Mouse (Mus musculus) ovary, postnatal 10 days (tissue): ENCODE results near the gene Fgfr3.

Source experiments
- DNase-seq: peaks from one replicate; pipeline ENCODE4 v3.0.0; 2022; ENCODE audit warnings: low spot score

Gene Fgfr3

GRCm38 (mm10) chr5:33730516-33730915, 9.0 kb downstream of the Fgfr3 start:
- DNase-seq = no peak

- DNase-seq = no peak
Measured at GRCm38 (mm10) chr5:33731051-33731450, 9.6 kb downstream of the Fgfr3 start.

GRCm38 (mm10) chr5:33733837-33734236, 12.4 kb downstream of the Fgfr3 start:
- DNase-seq = no peak

GRCm38 (mm10) chr5:33735412-33736092, 14.1 kb downstream of the Fgfr3 start:
- no peak for DNase-seq

- no peak for DNase-seq
Measured at GRCm38 (mm10) chr5:33736230-33736629, 14.8 kb downstream of the Fgfr3 start.

DNA sequence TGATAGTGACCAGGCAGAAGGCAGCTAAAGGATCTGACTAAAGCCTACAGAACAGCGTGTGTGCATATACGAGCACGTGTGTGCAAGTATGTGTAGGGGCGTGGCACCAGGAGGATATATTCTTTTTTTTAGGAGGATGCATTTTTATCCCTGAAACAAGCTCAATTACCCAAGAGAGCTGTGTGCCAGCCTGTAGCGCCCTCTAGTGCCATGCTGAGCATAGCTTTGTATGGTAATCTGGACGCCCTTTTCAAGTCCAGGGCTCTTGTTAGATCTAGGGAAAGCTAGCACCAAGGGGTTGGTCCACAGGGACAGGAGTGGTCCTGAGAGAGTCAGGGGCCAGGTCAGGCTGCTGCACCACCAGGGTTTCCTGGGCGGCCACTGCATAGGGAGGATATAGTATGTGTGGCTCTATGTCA, 16.4 kb downstream of the Fgfr3 start:
- peak; percentile 41 for DNase-seq

DNA sequence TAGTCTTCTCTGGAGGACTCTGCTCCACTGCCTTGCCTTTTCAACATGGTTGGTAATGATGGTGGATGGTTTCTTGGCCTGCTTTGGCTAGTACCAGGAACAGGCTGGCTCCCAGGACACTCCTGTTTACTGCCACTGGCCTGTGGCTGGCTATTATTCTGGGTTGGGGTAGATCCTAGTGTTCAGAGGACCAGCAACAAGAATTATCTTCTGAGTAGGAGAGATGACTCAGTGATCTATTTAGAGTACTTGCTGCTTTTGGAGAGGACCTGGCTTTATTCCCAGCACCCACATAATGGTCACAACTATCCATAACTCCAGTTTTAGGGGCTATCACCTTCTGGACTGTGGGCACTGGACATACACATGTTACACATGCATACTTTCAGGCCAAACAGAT, 16.9 kb downstream of the Fgfr3 start:
- DNase-seq = no peak

- DNase-seq = no peak
Measured at GRCm38 (mm10) chr5:33740548-33740947, 19.1 kb downstream of the Fgfr3 start.

DNA sequence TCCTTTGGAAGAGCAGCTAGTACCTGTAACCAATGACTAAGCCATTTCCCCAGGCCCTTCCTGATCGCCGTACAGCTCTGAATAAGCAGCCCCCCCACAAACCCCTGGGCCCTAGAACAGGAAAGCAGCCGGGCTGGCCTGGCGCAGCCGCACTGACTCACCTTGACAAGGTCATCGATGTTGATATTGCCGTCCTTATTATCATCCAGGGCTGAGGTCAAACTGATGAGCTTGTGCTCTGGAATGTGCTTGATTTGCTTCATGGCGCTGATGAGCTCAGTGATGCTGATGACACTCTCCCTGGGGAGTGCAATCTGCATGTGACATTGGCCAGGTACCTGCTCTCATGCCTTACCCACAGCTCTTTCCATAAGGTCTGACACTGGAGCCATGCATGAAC, 22.0 kb downstream of the Fgfr3 start:
- DNase-seq = no peak

DNA sequence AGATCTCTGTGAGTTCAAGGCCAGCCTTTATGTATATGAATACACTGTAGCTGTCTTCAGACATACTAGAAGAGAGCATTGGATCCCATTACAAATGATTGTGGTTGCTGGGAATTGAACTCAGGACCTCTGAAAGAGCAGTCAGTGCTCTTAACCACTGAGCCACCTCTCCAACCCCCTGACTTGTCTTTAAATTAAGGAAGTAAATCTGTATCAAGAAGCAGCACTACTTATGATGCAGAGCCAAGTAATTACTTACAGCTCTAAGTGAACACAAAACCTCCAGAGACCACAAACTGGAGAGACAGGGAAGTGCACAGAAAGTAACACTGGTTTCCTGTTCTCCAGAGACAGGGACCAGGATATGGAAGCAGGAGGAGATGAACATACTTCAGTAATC, 55.7 kb downstream of the Fgfr3 start:
- no peak for DNase-seq

DNA sequence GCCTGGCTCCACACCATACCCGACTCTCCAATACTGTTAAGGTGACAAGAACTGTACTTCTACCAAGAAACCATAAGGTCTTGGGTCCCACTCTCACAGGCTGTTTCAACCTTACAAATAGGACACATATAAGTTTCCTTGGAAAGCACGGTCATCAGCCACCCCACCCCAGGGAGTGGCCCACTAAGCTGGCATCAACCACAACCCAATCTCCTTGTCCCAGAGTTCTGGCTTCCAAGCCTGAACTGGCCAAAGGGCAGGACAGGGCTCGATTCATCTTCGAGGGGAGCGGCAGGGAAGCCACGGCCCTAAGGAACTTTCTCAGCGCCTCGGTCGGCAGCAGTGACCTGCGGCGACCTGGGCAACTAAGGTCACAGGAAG, 60.5 kb downstream of the Fgfr3 start:
- no peak for DNase-seq

- peak; percentile 78 for DNase-seq
Measured at GRCm38 (mm10) chr5:33782345-33782998, 61.0 kb downstream of the Fgfr3 start, which contains the start of gene Letm1. Gene Letm1 (minus strand): TSS chr5:33782817.

DNA sequence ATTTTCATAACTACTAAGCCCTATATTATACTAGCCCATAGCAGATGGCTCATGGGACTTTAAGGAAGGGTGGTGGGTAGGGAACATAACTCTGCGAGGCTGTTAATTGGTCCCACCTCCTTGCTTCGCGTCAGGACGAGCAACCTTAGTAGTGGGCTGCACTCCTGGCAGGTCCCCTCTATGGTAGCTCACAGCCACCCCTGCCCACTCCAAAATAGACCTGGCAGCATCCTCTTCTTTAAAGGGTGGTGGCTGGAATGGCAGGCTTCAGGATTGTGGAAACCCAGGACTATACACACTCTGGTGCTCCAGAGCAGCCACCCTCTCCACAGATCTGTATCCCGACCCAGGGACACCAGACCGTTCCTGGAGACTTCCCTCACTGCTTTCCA, 61.5 kb downstream of the Fgfr3 start:
- no peak for DNase-seq
